Mouse (Mus musculus) erythroblast, embryonic 14.5 days (primary cell): ENCODE measurements at regions not wholly inside any gene's neighbourhood (a gene's known extent, or its start where the extent isn't known, plus 50 kb on each side); places are given as distances from the start of the nearest gene placed in this dataset.

ENCODE experiments used
- GATA1 ChIP-seq: IDR thresholded peaks from 2 replicates; pipeline ENCODE4 v1.6.1; 2012; ENCODE audit warnings: low read length, inconsistent platforms, mixed read lengths
- TAL1 ChIP-seq: IDR thresholded peaks from 3 replicates; pipeline ENCODE4 v1.6.1; 2012; ENCODE audit warnings: low read length, inconsistent platforms, mixed read lengths

DNA sequence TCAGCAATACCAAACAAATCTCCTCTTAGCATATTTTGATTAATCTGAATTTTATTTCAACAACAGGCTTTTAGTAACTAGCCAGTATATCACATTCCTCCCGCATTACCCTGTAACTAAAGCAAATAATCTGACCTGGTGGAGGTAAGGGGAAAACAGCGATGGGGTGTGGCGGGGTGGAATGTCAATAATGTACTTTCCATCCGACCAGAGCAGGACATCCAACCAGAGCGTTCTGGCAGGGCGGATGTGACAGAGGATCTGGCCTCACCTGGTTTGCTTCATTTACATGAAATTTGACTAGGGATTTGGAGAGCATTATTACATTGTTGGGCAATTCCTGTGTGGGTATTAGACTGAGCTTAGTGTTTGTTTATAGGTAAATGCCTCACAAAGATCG is 106.2 kb upstream of the Serp2 start:
- no peak for TF ChIP-seq TAL1
- TF ChIP-seq GATA1: no peak
